Mouse (Mus musculus): ENCODE data around the gene Snx11. TPM values are rescaled to one million over a fixed set of nuclear protein-coding genes. Genes with fewer than 3 reads are reported as not detected.

Snx11 gene
- polyA plus RNA-seq, 1 experiment: 17.6 TPM

DNA sequence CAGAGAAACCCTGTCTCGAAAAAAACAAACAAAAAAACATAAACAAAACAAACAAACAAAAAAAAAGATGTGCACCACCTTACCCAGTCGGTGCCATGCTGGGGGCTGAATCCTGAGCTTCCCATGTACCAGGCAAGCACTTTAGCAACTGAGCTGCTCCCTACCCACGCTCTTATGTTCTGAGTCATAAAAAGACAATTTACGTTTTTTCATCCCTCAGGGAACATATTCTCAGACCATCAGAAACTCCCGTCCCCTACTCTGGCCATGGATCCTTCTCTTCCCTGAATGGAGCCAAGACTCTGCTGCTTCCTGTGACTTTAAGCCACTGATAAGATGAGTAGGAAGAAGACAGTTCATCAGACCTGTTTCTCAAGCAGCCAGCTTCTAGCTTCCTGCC is 19.0 kb downstream of the Snx11 start:
- Histone ChIP-seq H3ac (ENCODE audit: control insufficient read depth, insufficient read length, low read depth) (peak overlapping the region; percentile 12), H3K36me3 (ENCODE audit: control insufficient read depth, insufficient read depth) (no peaks in the 10 kb centered on the region), H3K27me3 (ENCODE audit: control insufficient read depth, insufficient read depth, insufficient read length) (no peaks in the 10 kb centered on the region), H3K4me3 (ENCODE audit: insufficient read depth, poor library complexity, severe bottlenecking) (no peak overlapping the region), H3K79me3 (ENCODE audit: low read depth) (no peaks in the 10 kb centered on the region), H3K79me2 (ENCODE audit: control insufficient read depth, insufficient read depth) (no peaks in the 10 kb centered on the region)
- no peak for TF ChIP-seq MYOD1 (IDR thresholded peaks at IDR 0.05; ENCODE audit: control insufficient read depth, insufficient read length, low read depth)
- TF ChIP-seq FOSL1 (IDR thresholded peaks at IDR 0.05; ENCODE audit: insufficient read depth, low read length, poor library complexity, severe bottlenecking): no peak
- no peak for TF ChIP-seq USF1 (IDR thresholded peaks at IDR 0.05; ENCODE audit: low read depth)
- no peak for TF ChIP-seq MAX (IDR thresholded peaks at IDR 0.05)
- no peak for TF ChIP-seq MYOG (IDR thresholded peaks at IDR 0.05; ENCODE audit: control insufficient read depth, extremely low read depth, insufficient read length)
- no peak for TF ChIP-seq CEBPB (IDR thresholded peaks at IDR 0.05; ENCODE audit: low read depth)
- no peak for TF ChIP-seq CTCF (IDR thresholded peaks at IDR 0.05; ENCODE audit: control insufficient read depth, insufficient read depth, insufficient read length)

DNA sequence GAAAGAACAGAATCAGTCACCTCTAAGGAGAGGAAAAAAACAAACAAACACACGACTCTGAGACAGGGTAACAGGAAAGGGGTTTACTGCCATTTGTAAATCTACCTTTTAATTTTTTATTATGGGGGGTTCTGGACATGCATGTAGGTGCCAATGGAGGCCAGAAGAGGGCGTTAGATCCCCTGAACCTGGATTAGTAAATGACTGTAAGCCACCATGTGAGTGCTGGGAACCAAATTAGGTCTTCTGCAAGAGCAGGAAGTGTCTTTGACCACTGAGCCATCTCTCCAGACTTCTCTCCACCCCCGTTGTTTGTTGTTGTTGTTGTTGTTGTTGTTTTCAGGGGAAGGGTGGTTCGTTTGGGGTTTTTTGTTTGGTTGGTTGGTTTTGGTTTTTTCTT is 19.9 kb downstream of the Snx11 start:
- Histone ChIP-seq H3K79me3 (ENCODE audit: low read depth) (no peaks in the 10 kb centered on the region), H3K79me2 (ENCODE audit: control insufficient read depth, insufficient read depth) (no peaks in the 10 kb centered on the region), H3ac (ENCODE audit: control insufficient read depth, insufficient read length, low read depth) (no peak overlapping the region), H3K36me3 (ENCODE audit: control insufficient read depth, insufficient read depth) (no peaks in the 10 kb centered on the region), H3K4me3 (ENCODE audit: insufficient read depth, poor library complexity, severe bottlenecking) (no peak overlapping the region), H3K27me3 (ENCODE audit: control insufficient read depth, insufficient read depth, insufficient read length) (no peaks in the 10 kb centered on the region)
- no peak for TF ChIP-seq MYOD1 (IDR thresholded peaks at IDR 0.05; ENCODE audit: control insufficient read depth, insufficient read length, low read depth)
- no peak for TF ChIP-seq USF1 (IDR thresholded peaks at IDR 0.05; ENCODE audit: low read depth)
- TF ChIP-seq CTCF (IDR thresholded peaks at IDR 0.05; ENCODE audit: control insufficient read depth, insufficient read depth, insufficient read length): no peak
- TF ChIP-seq FOSL1 (IDR thresholded peaks at IDR 0.05; ENCODE audit: insufficient read depth, low read length, poor library complexity, severe bottlenecking): no peak
- TF ChIP-seq MYOG (IDR thresholded peaks at IDR 0.05; ENCODE audit: control insufficient read depth, extremely low read depth, insufficient read length): no peak
- TF ChIP-seq MAX (IDR thresholded peaks at IDR 0.05): no peak
- no peak for TF ChIP-seq CEBPB (IDR thresholded peaks at IDR 0.05; ENCODE audit: low read depth)

- Histone ChIP-seq H3K79me2 (ENCODE audit: control insufficient read depth, insufficient read depth) (no peaks in the 10 kb centered on the region), H3K36me3 (ENCODE audit: control insufficient read depth, insufficient read depth) (no peaks in the 10 kb centered on the region)
Observed at GRCm38 (mm10) chr11:96755298-96755697, 22.1 kb downstream of the Snx11 start.

DNA sequence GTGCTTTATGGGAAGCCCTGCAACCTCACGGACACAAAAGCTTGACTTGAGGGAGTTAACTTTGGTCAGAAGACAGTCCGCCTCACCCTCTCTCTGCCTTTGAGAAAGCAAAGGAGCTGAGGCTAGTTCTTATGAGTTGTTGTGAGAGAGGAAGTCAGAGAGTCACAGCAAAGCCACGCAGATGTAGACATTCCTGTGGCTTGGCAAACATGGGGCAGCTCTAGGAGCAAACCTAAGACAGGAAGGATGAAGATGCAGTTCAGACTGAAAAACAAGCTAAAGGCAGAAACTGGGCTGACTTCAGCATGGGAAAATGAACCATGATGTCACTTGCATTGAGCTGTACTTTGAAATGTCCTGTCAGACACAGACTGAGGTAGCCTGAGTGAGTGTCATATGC is 29.8 kb downstream of the Snx11 start:
- Histone ChIP-seq H3K79me3 (ENCODE audit: low read depth) (no peaks in the 10 kb centered on the region), H3K27me3 (ENCODE audit: control insufficient read depth, insufficient read depth, insufficient read length) (peaks cover 4% of the 10 kb centered on the region), H3K4me3 (ENCODE audit: insufficient read depth, poor library complexity, severe bottlenecking) (no peak overlapping the region), H3K79me2 (ENCODE audit: control insufficient read depth, insufficient read depth) (no peaks in the 10 kb centered on the region), H3ac (ENCODE audit: control insufficient read depth, insufficient read length, low read depth) (peak overlapping the region; percentile 37), H3K36me3 (ENCODE audit: control insufficient read depth, insufficient read depth) (no peaks in the 10 kb centered on the region)
- no peak for TF ChIP-seq CTCF (IDR thresholded peaks at IDR 0.05; ENCODE audit: control insufficient read depth, insufficient read depth, insufficient read length)
- TF ChIP-seq MAX (IDR thresholded peaks at IDR 0.05): peak; percentile 14

More at GRCm38 (mm10) chr11:96755298-96755697, 22.1 kb downstream of the Snx11 start:
- Histone ChIP-seq H3K79me3 (ENCODE audit: low read depth) (no peaks in the 10 kb centered on the region), H3K4me3 (ENCODE audit: insufficient read depth, poor library complexity, severe bottlenecking) (no peak overlapping the region), H3K27me3 (ENCODE audit: control insufficient read depth, insufficient read depth, insufficient read length) (no peaks in the 10 kb centered on the region), H3ac (ENCODE audit: control insufficient read depth, insufficient read length, low read depth) (no peak overlapping the region)
- TF ChIP-seq CEBPB (IDR thresholded peaks at IDR 0.05; ENCODE audit: low read depth) (no peak), FOSL1 (IDR thresholded peaks at IDR 0.05; ENCODE audit: insufficient read depth, low read length, poor library complexity, severe bottlenecking) (no peak), MYOD1 (IDR thresholded peaks at IDR 0.05; ENCODE audit: control insufficient read depth, insufficient read length, low read depth) (no peak), MYOG (IDR thresholded peaks at IDR 0.05; ENCODE audit: control insufficient read depth, extremely low read depth, insufficient read length) (no peak), MAX (IDR thresholded peaks at IDR 0.05) (no peak), CTCF (IDR thresholded peaks at IDR 0.05; ENCODE audit: control insufficient read depth, insufficient read depth, insufficient read length) (no peak), USF1 (IDR thresholded peaks at IDR 0.05; ENCODE audit: low read depth) (no peak)

GRCm38 (mm10) chr11:96746648-96747047 is 30.7 kb downstream of the Snx11 start:
- no peaks in the 10 kb centered on the region for H3K36me3 ChIP-seq (ENCODE audit: control insufficient read depth, insufficient read depth)
- H3K79me2 ChIP-seq (ENCODE audit: control insufficient read depth, insufficient read depth): no peaks in the 10 kb centered on the region
- no peaks in the 10 kb centered on the region for H3K79me3 ChIP-seq (ENCODE audit: low read depth)
- H3K4me3 ChIP-seq (ENCODE audit: insufficient read depth, poor library complexity, severe bottlenecking): no peak overlapping the region
- TF ChIP-seq MAX (IDR thresholded peaks at IDR 0.05) (no peak), MYOG (IDR thresholded peaks at IDR 0.05; ENCODE audit: control insufficient read depth, extremely low read depth, insufficient read length) (no peak)
- peaks cover 13% of the 10 kb centered on the region for H3K27me3 ChIP-seq (ENCODE audit: control insufficient read depth, insufficient read depth, insufficient read length)
- no peak overlapping the region for H3ac ChIP-seq (ENCODE audit: control insufficient read depth, insufficient read length, low read depth)

- Histone ChIP-seq H3K27me3 (ENCODE audit: control insufficient read depth, insufficient read depth, insufficient read length) (peaks cover 22% of the 10 kb centered on the region), H3K4me3 (ENCODE audit: insufficient read depth, poor library complexity, severe bottlenecking) (no peak overlapping the region)
Observed at GRCm38 (mm10) chr11:96743891-96744290, 33.5 kb downstream of the Snx11 start.

More at GRCm38 (mm10) chr11:96743891-96744290, 33.5 kb downstream of the Snx11 start:
- no peak overlapping the region for H3ac ChIP-seq (ENCODE audit: control insufficient read depth, insufficient read length, low read depth)
- H3K79me2 ChIP-seq (ENCODE audit: control insufficient read depth, insufficient read depth): no peaks in the 10 kb centered on the region
- TF ChIP-seq MYOG (IDR thresholded peaks at IDR 0.05; ENCODE audit: control insufficient read depth, extremely low read depth, insufficient read length) (no peak), FOSL1 (IDR thresholded peaks at IDR 0.05; ENCODE audit: insufficient read depth, low read length, poor library complexity, severe bottlenecking) (no peak), MAX (IDR thresholded peaks at IDR 0.05) (no peak), USF1 (IDR thresholded peaks at IDR 0.05; ENCODE audit: low read depth) (no peak), MYOD1 (IDR thresholded peaks at IDR 0.05; ENCODE audit: control insufficient read depth, insufficient read length, low read depth) (no peak), CTCF (IDR thresholded peaks at IDR 0.05; ENCODE audit: control insufficient read depth, insufficient read depth, insufficient read length) (no peak), CEBPB (IDR thresholded peaks at IDR 0.05; ENCODE audit: low read depth) (no peak)
- H3K36me3 ChIP-seq (ENCODE audit: control insufficient read depth, insufficient read depth): no peaks in the 10 kb centered on the region
- no peaks in the 10 kb centered on the region for H3K79me3 ChIP-seq (ENCODE audit: low read depth)
